In genomic region chr2:101665058-101665702, GRCm38 (mm10) we compare ENCODE assay signal across 8 mouse cellular contexts. TPM values are rescaled to one million over a fixed set of nuclear protein-coding genes. Genes with fewer than 3 reads are reported as not detected.
DNase-seq lines count a peak whose midpoint lies in the region; ATAC-seq and TF ChIP-seq lines count a peak whose summit lies in the region.

No protein-coding gene starts in this region.

- no peaks in the 10 kb centered on the region for H3K4me1 ChIP-seq in hindbrain, postnatal 0 days (ENCODE audit: insufficient read depth, low read length)

- no peak overlapping the region for H3K4me3 ChIP-seq in hindbrain, postnatal 0 days (ENCODE audit: low read length)

- H3K27me3 ChIP-seq in hindbrain, postnatal 0 days (ENCODE audit: insufficient read depth, low read length) = no peaks in the 10 kb centered on the region

- H3K9me3 ChIP-seq in hindbrain, postnatal 0 days (ENCODE audit: low read length) = no peaks in the 10 kb centered on the region

- TF ChIP-seq CTCF in hindbrain, postnatal 0 days (IDR thresholded peaks at IDR 0.05; ENCODE audit: low read depth) = peak; percentile 97

- WGBS in hindbrain, postnatal 0 days = 20% methylated on average over 9 of the region's 9 CpGs

- H3K27ac ChIP-seq in hindbrain, postnatal 0 days = no peak overlapping the region

- H3K4me2 ChIP-seq in hindbrain, postnatal 0 days (ENCODE audit: low read depth, low read length) = no peak overlapping the region

- DNase-seq in WW6 (ENCODE audit: low read depth, low spot score) = peak; percentile 28
- DNase-seq in cerebellum, postnatal 36 days = peak; percentile 75 to 80
- DNase-seq in gastrocnemius, adult 18-20 months (ENCODE audit: low spot score) = peak; percentile 65
- peak; percentile 89 for DNase-seq in hindbrain, postnatal 0 days (ENCODE audit: low spot score)
- DNase-seq in left cerebral cortex, adult 18-20 months (ENCODE audit: low spot score in 2 of 2) = peak; percentile 62 to 78
- DNase-seq in right cerebral cortex, postnatal 10 days (ENCODE audit: low spot score in 2 of 2) = peak; percentile 77 to 82
- DNase-seq in yolk sac, embryonic 10.5 days (ENCODE audit: low spot score) = peak; percentile 43

- no peaks in the 10 kb centered on the region for H3K36me3 ChIP-seq in hindbrain, postnatal 0 days (ENCODE audit: insufficient read depth, low read length)

- ATAC-seq in hindbrain, postnatal 0 days = peak; percentile 90
- peak; percentile 96 for ATAC-seq in megakaryocyte, adult 5-6 weeks (ENCODE audit: poor library complexity, severe bottlenecking)

- no peak overlapping the region for H3K9ac ChIP-seq in hindbrain, postnatal 0 days (replicated peaks; ENCODE audit: low read length)

RNA-seq across cellular contexts. Expression of gene Traf6, which starts 13.0 kb away (rescaled TPM):
- 10 to 100 TPM; 10.2 to 11.4 TPM for total RNA-seq in gastrocnemius, adult 18-20 months (2021)
- 21.9 and 26.3 TPM in 2 replicates for total RNA-seq in hindbrain, postnatal 0 days (2014; rRNA removed)
- polyA plus RNA-seq in hindbrain, postnatal 0 days (2015; fragmentation: Nextera tagmentation; extraction: Ambion mirVana) = 6.1 and 6.8 TPM in 2 replicates
- 10 to 100 TPM; 11.6 to 12.7 TPM for total RNA-seq in left cerebral cortex, adult 18-20 months (2021)
- 27.7 and 30.2 TPM in 2 replicates for total RNA-seq in megakaryocyte, adult 5-6 weeks (2015)
- total RNA-seq in megakaryocyte, adult 5-6 weeks (2017) = 14.6 and 19.4 TPM in 2 replicates

RNA-seq across cellular contexts. Expression of gene B230118H07Rik, which starts 15.8 kb away (rescaled TPM):
- 10 to 100 TPM; 81.0 to 87.2 TPM for total RNA-seq in gastrocnemius, adult 18-20 months (2021)
- total RNA-seq in hindbrain, postnatal 0 days (2014; rRNA removed) = 12.6 and 13.3 TPM in 2 replicates
- 57.3 and 59.3 TPM in 2 replicates for polyA plus RNA-seq in hindbrain, postnatal 0 days (2015; fragmentation: Nextera tagmentation; extraction: Ambion mirVana)
- 10 to 100 TPM; 29.5 to 34.2 TPM for total RNA-seq in left cerebral cortex, adult 18-20 months (2021)
- total RNA-seq in megakaryocyte, adult 5-6 weeks (2015) = 21.2 and 22.0 TPM in 2 replicates
- 17.8 and 19.7 TPM in 2 replicates for total RNA-seq in megakaryocyte, adult 5-6 weeks (2017)

RNA-seq across cellular contexts. Expression of gene Rag1, which starts 15.9 kb away (rescaled TPM):
- total RNA-seq in gastrocnemius, adult 18-20 months (2021) = not detected
- total RNA-seq in hindbrain, postnatal 0 days (2014; rRNA removed) = 0.36 and 0.37 TPM in 2 replicates
- 0.08 and 0.11 TPM in 2 replicates for polyA plus RNA-seq in hindbrain, postnatal 0 days (2015; fragmentation: Nextera tagmentation; extraction: Ambion mirVana)
- total RNA-seq in left cerebral cortex, adult 18-20 months (2021) = under 1 TPM; 0.07 to 0.21 TPM
- 0.05 TPM in 1 of 2 replicates, not detected in the other for total RNA-seq in megakaryocyte, adult 5-6 weeks (2015)
- 0.04 and 0.77 TPM in 2 replicates for total RNA-seq in megakaryocyte, adult 5-6 weeks (2017)

RNA-seq across cellular contexts. Expression of gene Rag2, which starts 40.7 kb away (rescaled TPM):
- not detected for total RNA-seq in gastrocnemius, adult 18-20 months (2021)
- total RNA-seq in hindbrain, postnatal 0 days (2014; rRNA removed) = 0.07 TPM in 1 of 2 replicates, not detected in the other
- polyA plus RNA-seq in hindbrain, postnatal 0 days (2015; fragmentation: Nextera tagmentation; extraction: Ambion mirVana) = not detected in 2 replicates
- not detected for total RNA-seq in left cerebral cortex, adult 18-20 months (2021)
- total RNA-seq in megakaryocyte, adult 5-6 weeks (2015) = 0.48 TPM in 1 of 2 replicates, not detected in the other
- not detected in 2 replicates for total RNA-seq in megakaryocyte, adult 5-6 weeks (2017)

Comparison
In these comparisons a context has a peak if more than half of its experiments do, and no peak if none do; other contexts are left out.
1. DNase-seq: peak in every context shown above with its lines; median percentile 89 in hindbrain, postnatal 0 days; 80 in right cerebral cortex, postnatal 10 days; 78 in cerebellum, postnatal 36 days; 70 in left cerebral cortex, adult 18-20 months; 65 in gastrocnemius, adult 18-20 months; 43 in yolk sac, embryonic 10.5 days; 28 in WW6.